Mouse (Mus musculus) adrenal gland, postnatal 4 days (tissue): ENCODE data around the gene Pttg1ip. TPM values are rescaled to one million over a fixed set of nuclear protein-coding genes. Genes with fewer than 3 reads are reported as not detected.
A peak's percentile ranks its signal among the peaks of the same experiment; 100 is the strongest.

Experiments used
- DNase-seq, 2 experiments: peaks; one replicate each; pipeline ENCODE4 v3.0.0; 2021 to 2022; ENCODE audit warnings: low spot score in 2 of 2, mixed read lengths in 2 of 2
- long read RNA-seq, 2 experiments: library from polyadenylated mRNA; stranded (forward); transcript quantifications; one replicate each; pipeline ENCODE4 v2.0.0; 2021
- total RNA-seq, 2 experiments: library from RNA; stranded (reverse); gene quantifications; 2 replicates each; pipeline ENCODE4 v1.2.3; 2021

Gene Pttg1ip
- total RNA-seq: 100 to 1,000 TPM; 176 to 186 TPM
- long read RNA-seq, experiment 1, transcript Pttg1ip-201 (6 exons, 2,294 nt): major isoform, 203 of 239 reads
- long read RNA-seq, experiment 1, transcript Pttg1ip-209 (3 exons, 831 nt): minor isoform, 6 of 239 reads
- long read RNA-seq, experiment 1, partial matches to known transcripts: 0 of 239 reads
- long read RNA-seq, experiment 1, other reads (novel, unspliced or antisense): 30 of 239 reads
- long read RNA-seq, experiment 2, transcript Pttg1ip-201 (6 exons, 2,294 nt): major isoform, 418 of 480 reads
- long read RNA-seq, experiment 2, transcript Pttg1ip-207 (4 exons, 773 nt): minor isoform, 6 of 480 reads
- long read RNA-seq, experiment 2, partial matches to known transcripts: 3 of 480 reads
- long read RNA-seq, experiment 2, other reads (novel, unspliced or antisense): 49 of 480 reads

DNA sequence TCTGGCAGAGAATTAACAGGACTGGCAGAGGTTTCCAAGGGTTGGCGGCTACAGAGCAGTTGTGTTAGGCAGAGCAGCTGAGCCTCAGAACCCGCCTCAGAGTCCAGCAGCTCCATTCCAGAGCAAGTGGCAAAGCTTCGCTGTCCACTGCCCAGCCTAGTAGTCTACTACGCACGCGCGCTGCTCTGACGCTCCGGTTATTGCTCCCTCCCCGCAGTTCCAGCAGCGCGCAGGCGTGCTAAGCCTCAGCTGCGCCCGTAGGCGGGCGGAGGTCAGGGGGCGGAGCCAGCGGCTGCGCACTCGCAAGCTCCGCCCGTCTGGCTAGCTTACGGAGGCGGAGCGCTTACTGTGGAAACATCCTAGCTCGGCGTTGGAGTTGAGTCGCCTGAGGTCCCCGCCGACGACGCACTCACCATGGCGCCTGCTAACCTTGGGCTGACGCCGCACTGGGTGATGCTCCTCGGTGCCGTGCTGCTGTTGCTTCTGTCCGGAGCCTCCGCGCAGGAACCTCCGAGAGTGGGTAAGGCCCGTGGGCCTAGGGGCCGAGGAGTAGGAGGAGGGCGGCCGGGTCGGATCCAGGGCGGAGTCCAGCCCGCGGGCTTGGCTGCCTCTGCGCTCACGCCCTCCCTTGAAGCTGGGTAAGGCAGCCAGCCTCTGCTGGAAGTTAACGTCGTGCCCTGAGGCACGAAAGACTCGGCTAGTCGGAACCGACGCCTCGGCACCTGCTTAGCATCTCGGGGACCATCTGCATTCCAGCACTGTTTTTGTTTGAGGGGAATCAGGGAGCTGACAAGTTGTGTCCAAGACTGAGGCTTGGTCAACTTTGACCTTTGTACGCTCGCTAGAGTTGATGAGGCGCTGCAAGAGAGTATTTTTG lies at the start of gene Pttg1ip:
TSS of gene Pttg1ip (plus strand) at position 313 of the 877 bp plus-strand sequence.
- DNase-seq: peak; percentile 88 to 90

DNA sequence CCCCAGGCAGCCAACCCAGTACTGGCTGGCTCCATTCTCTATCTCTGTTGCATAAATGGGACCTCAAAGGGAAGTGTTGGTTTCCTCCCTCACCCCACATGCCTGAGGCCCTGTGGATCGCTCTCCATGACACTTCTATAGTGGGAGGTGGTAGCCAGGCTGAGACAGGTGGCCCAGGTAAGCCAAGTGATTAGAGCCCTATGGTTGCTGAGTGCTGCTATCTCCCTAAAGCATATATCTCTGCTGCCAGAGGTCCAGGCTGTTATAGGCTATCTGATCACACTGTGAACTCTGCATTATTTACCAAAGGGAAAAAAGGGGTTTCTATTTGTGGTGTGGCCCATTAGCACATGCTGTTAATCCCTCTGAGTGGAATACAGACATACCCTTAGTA lies 49.5 kb upstream of the Pttg1ip start:
- no peak for DNase-seq

DNA sequence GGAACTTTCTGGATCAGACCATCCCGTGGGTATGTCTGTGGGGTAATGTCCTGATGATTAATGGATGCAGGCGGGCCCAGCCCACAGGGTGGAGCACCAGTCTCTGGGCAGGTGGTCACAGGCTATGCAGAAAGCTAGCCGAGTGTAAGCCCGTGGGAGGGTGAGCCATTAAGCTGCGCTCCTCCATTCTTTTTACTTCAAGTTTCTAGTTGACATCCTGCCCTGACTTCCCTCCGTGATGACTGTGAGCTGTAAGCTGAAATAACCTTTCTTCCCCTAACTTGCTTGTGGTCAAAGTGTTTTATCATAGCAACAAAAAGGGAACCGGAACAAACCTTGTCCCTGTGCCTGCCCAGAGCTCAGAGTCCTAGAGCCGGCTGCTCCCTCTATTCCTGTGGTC lies 44.8 kb upstream of the Pttg1ip start:
- no peak for DNase-seq

DNA sequence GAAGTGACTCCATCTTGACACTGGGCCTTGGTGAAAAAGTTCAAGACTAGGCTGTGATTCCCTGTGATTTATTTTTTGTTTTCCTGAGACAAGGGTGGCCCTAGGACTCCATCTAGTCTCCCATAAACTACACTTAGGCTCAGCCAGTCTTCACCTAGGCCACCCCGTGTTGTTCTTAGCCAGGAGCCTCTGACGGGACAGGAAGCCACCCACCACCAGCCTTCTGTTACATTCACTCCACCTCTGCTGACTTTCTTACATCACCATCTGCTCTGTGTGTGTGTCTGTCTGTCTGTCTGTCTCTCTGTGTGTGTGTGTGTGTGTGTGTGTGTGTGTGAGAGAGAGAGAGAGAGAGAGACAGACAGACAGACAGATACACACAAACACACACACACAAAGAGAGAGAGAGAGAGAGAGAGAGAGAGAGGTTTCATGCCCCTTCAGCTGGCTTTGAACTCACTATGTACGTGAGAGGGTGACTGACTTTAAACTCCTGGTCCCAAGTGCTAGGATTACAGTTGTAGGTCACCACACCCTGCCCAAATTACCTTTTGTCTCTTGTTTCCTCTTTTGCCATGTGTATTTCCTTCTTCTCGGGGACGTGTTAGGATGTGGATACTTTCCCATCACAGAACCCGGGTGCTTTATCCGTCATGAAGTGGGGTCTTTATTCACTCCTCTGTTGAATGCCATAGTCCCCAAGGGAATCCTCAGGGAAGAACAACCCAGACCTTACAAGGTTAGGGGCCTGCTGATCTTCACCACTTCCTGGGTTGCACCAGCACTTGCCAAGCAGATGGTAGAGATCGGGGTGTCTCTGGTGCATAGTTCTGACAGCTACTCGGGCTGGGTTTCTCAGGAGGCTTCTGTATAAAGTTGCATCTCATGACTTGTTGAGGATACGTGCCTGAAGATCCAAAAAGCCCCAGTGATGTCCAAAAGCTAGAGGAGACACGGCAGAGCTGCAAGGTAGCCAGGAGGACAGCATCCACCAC lies 44.0 kb upstream of the Pttg1ip start:
- DNase-seq: no peak

DNA sequence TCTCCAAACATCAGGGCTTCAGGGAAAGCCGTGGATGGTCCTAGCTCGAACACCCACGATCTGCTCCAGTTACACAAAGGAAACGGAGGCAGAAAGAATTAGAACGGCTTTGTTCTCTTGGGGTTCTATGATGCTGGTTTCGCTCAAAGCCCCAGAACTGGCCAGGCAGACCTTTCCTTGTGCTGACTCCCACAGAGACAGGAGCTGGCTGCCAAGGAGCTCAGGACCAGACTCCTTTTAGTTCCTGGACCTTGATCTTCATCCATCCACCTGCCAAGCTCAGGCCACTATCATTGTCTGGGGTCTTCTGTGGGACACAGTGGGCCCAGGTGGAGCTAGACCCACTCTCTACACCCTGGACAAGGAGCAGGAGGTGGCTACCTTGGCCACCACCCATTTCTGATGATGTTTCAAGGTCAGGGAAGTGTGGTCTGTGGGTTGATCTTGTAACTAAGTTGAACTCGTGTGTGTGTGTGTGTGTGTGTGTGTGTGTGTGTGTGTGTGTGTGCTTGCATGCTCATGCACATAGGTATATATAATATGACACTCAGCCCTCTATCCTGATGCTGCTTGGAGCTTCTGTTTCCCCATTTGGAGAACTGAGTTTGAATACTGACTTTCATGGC lies 42.1 kb upstream of the Pttg1ip start:
- DNase-seq: no peak

DNA sequence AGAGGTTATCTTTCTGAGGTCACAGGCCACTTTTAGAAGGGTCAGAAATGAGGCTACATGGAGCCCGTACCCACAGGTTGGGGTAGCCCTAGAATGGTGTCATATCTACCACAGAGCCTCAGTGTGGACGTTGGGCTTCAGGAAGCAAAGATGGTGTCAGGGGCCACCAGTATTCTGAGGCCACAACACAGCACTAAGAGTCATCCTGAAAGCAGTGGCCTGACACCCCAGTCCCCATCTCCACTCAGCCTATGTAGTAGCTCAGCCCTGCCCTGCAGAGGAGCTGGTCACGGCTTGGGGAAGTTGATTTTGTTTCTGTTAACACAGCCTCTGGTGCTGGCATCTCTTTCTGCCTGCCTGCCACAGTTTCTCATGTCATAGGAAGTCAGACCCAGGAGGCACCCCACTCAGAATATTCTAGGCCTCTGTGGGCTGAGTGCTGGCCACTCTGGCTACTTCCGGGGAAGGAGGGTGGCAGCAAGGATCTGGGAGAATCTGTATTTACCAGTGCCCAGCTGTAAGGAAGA lies 40.9 kb upstream of the Pttg1ip start:
- no peak for DNase-seq

DNA sequence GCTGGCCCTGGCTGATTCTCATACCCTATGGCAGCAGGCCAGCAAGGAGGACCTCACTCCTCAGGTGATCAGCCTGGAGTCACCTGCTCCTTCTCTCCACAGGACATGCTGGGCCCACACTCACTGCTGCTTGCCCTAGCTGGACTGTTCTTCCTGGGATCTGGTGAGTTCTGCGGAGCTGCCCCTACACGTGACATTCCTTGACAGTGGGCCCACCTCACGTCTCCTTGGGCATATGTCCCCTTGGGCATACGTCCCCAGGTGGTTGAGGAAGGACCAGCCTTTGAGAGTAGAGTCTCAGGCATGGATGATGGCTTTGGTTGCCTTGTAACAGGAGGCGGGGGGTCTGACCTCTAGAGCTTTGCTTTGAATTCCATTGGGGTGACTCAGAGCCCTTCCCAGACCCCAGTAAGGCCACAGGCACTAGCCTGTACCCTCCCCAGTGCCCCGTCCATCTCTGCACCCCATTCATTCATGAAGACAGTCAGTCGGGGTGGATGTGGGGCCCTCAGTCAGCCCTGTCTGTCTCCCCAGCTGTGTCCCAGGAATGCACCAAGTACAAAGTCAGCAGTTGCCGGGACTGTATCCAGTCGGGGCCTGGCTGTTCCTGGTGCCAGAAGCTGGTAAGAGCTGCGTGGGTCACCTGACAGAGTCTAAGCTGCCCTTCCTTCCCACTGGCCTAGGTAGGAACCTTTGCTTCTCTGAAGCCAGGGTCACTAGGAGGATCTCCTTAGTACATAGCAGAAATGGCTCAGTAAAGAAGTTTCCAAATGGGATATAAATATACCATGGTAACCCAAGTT lies 39.5 kb upstream of the Pttg1ip start:
- no peak for DNase-seq

DNA sequence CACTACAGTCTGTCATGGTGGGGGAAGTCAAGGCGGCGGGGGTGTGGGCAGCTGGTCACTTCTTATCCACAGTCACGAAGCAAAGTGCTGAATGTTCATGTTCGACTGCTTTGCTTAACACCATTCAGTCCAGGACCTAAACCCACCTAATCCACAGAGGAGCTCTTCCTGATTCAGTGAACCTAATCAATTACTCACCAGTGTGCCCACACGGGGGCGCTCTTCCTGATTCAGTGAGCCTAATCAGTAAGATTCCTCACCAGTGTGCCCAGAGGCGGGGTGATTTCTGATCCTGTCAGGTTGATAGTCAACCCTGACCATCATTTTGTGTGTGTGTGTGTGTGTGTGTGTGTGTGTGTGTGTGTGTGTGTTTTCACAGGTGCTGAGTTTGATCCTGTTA lies 38.3 kb upstream of the Pttg1ip start:
- no peak for DNase-seq

DNA sequence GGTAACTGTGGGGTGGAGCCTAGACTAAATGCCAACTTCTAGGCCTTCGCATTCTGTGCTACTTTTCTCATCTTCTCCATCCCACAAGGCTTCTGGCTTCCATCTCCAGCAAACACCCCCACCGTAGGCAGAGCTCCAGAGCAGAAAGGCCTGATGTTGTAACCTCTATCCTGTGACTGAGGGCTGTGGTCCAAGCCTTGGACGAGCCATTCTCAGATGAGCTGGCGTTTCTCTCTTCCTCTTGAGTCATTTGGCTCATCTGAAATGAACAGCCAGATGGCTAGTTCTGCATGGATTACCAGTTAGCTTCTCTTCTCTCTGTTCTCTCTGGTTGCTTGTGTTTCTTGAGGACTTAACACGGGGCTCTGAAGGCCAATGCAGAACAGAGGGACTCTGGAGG lies 36.6 kb upstream of the Pttg1ip start:
- no peak for DNase-seq

DNA sequence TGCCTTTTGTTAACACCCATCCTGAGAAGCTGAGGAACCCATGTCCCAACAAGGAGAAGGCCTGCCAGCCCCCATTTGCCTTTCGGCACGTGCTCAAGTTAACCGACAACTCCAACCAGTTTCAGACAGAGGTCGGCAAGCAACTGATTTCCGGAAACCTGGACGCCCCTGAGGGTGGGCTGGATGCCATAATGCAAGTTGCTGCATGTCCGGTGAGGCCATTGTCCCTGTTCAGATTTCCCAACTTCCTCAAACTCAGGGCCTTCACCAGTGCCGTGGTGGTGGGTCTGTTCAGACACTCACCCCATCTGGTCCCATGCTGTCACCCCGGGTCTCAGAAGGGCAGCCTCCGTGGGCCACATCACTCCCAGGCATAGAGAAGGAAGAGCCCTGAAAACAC lies 32.9 kb upstream of the Pttg1ip start:
- no peak for DNase-seq

DNA sequence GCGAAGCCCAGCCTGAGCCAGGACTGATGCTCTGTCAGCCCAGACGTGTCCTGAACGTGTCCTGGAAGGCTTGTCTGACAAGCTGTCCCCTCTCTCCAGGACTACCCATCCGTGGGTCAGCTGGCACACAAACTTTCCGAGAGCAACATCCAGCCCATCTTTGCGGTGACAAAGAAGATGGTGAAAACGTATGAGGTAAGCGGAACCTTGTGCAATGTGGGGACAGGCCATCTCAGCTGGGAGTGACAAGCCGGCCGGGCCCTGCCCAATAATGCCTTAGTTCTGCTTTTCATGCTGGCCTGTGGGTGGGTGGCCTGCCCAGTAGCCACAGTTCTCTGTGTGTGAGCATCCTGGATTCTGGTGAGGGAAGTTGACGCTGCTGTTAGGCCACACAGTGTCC lies 30.6 kb upstream of the Pttg1ip start:
- DNase-seq: no peak

DNA sequence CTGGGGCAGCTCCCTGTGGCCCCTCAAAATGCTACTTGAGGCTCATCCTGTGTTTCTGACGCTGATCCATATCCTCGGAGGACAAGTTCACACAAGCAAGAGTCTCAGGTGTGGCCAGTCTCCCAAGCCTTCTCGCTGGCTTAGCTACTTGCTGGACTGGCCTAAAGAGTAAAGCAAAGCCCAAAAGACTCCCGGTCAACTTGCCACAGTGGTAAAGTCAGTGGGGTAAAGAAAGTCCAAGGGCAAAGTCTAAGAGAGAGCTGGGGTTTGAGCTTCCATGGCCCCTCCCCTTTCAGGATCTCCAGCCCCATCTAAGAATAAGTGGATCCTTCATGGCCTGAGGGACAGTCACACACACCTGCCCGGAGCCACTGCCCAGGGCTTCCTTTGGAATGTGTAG lies 29.4 kb upstream of the Pttg1ip start:
- no peak for DNase-seq

DNA sequence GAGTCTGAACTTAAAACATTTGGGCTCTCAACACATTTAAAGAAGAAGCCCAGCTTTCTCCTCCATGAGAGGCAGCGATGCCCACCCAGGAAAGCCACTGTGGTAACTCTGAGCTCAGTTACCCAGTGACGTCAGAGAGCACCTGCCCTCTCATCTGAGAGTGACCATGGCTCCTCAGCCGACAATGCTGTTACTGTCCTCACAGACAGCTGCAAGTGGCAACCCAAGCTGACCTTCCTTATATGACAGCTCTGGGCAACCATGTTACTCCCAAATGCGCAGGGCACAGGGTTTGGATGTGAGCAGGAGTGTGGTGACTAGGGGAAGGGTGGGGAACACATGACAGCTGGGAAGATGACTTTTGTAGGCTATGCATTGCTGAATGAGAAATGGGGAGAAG lies 28.2 kb upstream of the Pttg1ip start:
- DNase-seq: no peak

DNA sequence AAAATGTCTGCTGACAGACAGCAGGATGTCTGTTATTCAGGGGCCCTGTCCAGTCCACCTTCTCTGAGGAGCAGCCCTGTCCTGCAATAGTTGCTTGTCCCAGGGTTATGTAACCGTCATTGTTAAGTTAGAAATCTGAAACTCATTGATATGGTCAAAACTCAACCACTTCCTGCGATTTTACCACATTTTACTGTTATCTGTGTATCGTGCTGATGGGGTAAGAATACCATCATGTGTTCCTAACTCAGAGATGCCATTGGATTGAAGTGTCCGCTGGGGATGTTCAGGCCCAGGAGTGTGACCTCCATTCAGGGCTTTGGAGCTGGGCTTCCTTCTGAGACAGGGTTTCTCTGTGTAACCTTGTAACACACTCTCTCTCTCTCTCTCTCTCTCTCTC lies 26.6 kb upstream of the Pttg1ip start:
- no peak for DNase-seq

DNA sequence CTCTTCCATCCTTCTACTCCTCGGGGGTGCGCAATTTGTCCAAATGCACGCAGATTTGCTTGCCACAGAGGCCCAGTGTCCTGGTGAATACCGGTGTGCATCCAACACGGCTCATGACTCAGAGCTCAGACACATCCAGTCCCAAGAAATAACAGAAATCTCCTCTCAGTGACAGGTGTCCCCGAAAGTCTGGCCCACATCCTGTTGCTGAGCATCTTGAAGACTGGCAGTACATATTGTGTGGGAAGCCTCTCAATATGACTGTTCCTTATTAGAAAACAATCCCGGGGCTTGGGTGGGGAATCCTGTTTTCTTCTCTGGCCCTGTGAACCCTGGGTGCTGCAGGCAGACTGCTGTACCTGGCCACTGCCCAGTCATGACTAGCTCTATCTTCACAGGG lies 24.9 kb upstream of the Pttg1ip start:
- DNase-seq: no peak

DNA sequence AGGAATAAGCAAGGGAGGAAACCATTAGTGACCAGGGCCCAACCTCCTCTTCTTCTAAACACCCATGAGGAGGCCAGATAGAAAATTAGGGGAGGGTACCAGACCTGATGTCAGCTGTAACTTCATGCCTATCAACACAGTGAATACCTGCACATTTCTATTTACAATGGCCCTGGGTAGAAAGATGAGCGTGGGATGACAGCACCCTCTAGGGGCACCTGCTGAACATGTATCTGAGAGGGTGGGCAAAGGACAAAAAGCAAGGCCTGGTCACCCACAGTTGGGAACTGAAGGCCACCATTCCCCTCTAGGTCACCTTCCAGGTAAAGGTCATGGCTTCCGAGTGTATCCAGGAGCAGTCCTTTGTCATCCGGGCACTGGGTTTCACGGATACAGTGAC lies 23.9 kb upstream of the Pttg1ip start:
- no peak for DNase-seq

DNA sequence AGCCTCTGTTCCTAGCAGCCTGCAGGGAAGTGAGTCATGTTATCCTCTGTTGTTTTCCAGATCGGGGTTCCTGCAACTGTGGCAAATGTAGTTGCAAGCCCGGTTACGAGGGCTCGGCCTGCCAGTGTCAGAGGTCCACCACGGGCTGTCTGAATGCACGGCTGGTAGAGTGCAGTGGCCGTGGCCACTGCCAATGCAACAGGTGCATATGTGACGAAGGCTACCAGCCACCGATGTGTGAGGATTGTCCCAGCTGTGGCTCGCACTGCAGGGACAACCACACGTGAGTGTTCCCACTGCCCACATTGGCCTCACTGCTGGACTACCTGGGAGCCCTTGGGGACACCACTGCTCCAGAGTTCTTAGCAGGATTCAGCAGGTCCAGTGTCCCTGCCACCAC lies 21.4 kb upstream of the Pttg1ip start:
- no peak for DNase-seq

DNA sequence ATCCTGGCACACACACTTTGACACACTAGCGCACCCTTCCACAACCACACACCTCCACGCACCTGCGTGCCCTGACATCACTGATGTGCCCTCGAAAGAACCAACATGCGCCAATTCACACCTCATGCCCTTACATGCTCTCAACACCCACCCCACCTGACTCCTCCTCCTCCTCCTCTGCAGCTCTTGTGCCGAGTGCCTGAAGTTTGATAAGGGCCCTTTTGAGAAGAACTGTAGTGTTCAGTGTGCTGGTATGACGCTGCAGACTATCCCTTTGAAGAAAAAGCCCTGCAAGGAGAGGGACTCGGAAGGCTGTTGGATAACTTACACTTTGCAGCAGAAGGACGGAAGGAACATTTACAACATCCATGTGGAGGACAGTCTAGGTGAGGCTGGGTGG lies 20.7 kb upstream of the Pttg1ip start:
- no peak for DNase-seq

DNA sequence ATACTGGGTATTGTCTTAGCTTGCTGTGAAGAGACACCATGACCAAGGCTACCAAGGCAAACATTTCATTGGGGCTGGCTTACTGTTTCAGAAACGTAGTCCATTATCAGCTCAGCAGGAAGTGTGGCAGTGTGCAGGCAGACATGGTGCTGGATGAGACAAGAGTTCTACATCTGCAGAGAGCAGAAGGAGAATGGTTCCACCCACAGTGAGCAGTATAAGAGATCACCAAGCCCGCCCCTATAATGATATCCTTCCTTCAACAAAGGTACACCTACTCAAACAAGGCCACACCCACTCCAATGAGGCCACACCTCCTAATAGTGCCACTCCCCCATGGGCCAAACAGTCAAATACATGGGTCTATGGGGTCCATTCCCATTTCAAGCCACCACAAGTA lies 20.0 kb upstream of the Pttg1ip start:
- DNase-seq: no peak

DNA sequence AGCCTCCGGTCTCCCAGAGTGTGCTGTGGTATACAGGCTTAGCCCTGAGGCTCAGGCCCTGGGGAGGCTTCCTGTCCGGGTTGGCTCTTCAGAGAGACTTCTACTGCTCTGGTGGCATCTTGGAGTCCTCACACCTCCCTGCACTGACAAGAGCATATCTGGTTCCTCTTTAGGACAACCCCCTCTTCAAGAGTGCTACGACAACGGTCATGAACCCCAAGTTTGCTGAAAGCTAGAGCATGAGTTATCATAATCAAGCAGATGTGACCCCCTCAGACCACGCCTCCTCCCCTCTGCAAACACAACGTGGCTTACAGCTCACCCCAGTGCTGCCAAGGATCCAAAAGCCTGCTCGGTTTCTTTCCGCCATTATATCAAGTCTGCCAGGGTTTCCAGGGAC lies 16.5 kb upstream of the Pttg1ip start:
- DNase-seq: no peak
